Comparison of ENCODE assay signal across 28 mouse cellular contexts in the genomic region with DNA sequence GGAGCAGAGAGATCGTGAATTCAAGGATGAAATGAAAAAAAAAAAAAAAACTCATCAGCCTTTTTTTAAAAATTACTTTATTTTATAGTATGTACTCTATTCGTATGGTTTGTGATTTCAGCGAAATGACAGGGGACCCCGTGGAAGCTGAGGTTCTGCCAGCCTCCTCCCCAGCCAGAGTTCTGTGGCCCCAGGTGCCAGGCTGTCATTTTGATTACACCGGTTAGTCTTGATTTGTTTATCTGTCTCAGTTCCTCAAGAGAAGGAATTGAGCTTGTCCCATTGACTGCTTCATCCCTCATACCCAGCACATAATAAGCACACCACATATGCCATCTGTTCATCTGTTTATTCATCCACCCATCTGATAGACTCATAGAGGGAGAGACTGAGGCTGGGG. TPM values are rescaled to one million over a fixed set of nuclear protein-coding genes. Genes with fewer than 3 reads are reported as not detected.
A peak's percentile ranks its signal among the peaks of the same experiment; 100 is the strongest.
DNase-seq lines count a peak whose midpoint lies in the region; ATAC-seq and TF ChIP-seq lines count a peak whose summit lies in the region.
"Had no signal": no experiment of that assay in that cellular context is flagged by ENCODE, and none has a peak within 500 bp of the region (broad histone marks: within the 10 kb centered on the region; RNA-seq: fewer than 3 reads in every experiment).

No protein-coding gene starts in this region.

- H3K4me2 ChIP-seq in hindbrain, postnatal 0 days (ENCODE audit: low read depth, low read length), result no peak overlapping the region
- H3K4me2 ChIP-seq in hindbrain, embryonic 14.5 days (replicated peaks), result no peak overlapping the region
- no peak overlapping the region for H3K4me2 ChIP-seq in midbrain, postnatal 0 days (ENCODE audit: low read depth, low read length, poor library complexity, severe bottlenecking)
- H3K4me2 ChIP-seq in midbrain, embryonic 15.5 days, result no peak overlapping the region
- H3K4me2 ChIP-seq: forebrain, embryonic 13.5 days; heart, embryonic 11.5 days; hindbrain, embryonic 13.5 days had no signal

- H3K27me3 ChIP-seq in hindbrain, postnatal 0 days (ENCODE audit: insufficient read depth, low read length), result no peaks in the 10 kb centered on the region
- H3K27me3 ChIP-seq in hindbrain, embryonic 14.5 days (ENCODE audit: control insufficient read depth, insufficient read depth, low read length), result no peaks in the 10 kb centered on the region
- H3K27me3 ChIP-seq in midbrain, postnatal 0 days (ENCODE audit: insufficient read depth, low read length), result no peaks in the 10 kb centered on the region
- H3K27me3 ChIP-seq in midbrain, embryonic 15.5 days (replicated peaks), result no peaks in the 10 kb centered on the region
- H3K27me3 ChIP-seq: forebrain, embryonic 13.5 days; hindbrain, embryonic 13.5 days had no signal

- no peak for TF ChIP-seq CTCF in hindbrain, postnatal 0 days (IDR thresholded peaks at IDR 0.05; ENCODE audit: low read depth)
- TF ChIP-seq CTCF in midbrain, postnatal 0 days (IDR thresholded peaks at IDR 0.05), result no peak

- ATAC-seq in hindbrain, postnatal 0 days, result no peak
- no peak for ATAC-seq in hindbrain, embryonic 14.5 days (ENCODE audit: low FRiP score)
- ATAC-seq in midbrain, postnatal 0 days (ENCODE audit: low FRiP score), result no peak
- no peak for ATAC-seq in midbrain, embryonic 15.5 days (replicated peaks)
- ATAC-seq: CD4-positive, CD25-positive, alpha-beta regulatory T cell, adult 4 months; forebrain, embryonic 13.5 days; forebrain, embryonic 16.5 days had no signal

- no peaks in the 10 kb centered on the region for H3K9me3 ChIP-seq in hindbrain, postnatal 0 days (ENCODE audit: low read length)
- no peaks in the 10 kb centered on the region for H3K9me3 ChIP-seq in hindbrain, embryonic 14.5 days (ENCODE audit: control insufficient read depth, low read length)
- no peaks in the 10 kb centered on the region for H3K9me3 ChIP-seq in midbrain, postnatal 0 days (ENCODE audit: low read length)
- no peaks in the 10 kb centered on the region for H3K9me3 ChIP-seq in midbrain, embryonic 15.5 days
- H3K9me3 ChIP-seq: forebrain, embryonic 10.5 days; forebrain, embryonic 13.5 days; hindbrain, embryonic 10.5 days; hindbrain, embryonic 13.5 days had no signal

- H3K9ac ChIP-seq in hindbrain, postnatal 0 days (replicated peaks; ENCODE audit: low read length), result no peak overlapping the region
- no peak overlapping the region for H3K9ac ChIP-seq in hindbrain, embryonic 14.5 days
- no peak overlapping the region for H3K9ac ChIP-seq in midbrain, postnatal 0 days (replicated peaks; ENCODE audit: low read length, poor library complexity, severe bottlenecking)
- no peak overlapping the region for H3K9ac ChIP-seq in midbrain, embryonic 15.5 days
- H3K9ac ChIP-seq: forebrain, embryonic 13.5 days; hindbrain, embryonic 13.5 days had no signal

- no peak overlapping the region for H3K4me3 ChIP-seq in hindbrain, postnatal 0 days (ENCODE audit: low read length)
- no peak overlapping the region for H3K4me3 ChIP-seq in hindbrain, embryonic 14.5 days (replicated peaks; ENCODE audit: low read length)
- H3K4me3 ChIP-seq in midbrain, postnatal 0 days (ENCODE audit: low read depth, low read length), result no peak overlapping the region
- no peak overlapping the region for H3K4me3 ChIP-seq in midbrain, embryonic 15.5 days
- H3K4me3 ChIP-seq: forebrain, embryonic 10.5 days; forebrain, embryonic 13.5 days; gastrocnemius, adult 2 months; hindbrain, embryonic 10.5 days; hindbrain, embryonic 13.5 days had no signal

- peak; percentile 57 for DNase-seq in hindbrain, postnatal 0 days (ENCODE audit: low spot score)
- DNase-seq in hindbrain, embryonic 14.5 days (ENCODE audit: low spot score), result no peak
- DNase-seq in midbrain, postnatal 0 days (ENCODE audit: low spot score), result peak; percentile 50
- peak; percentile 64 for DNase-seq in retina, postnatal 1 day
- no peak for DNase-seq in kidney, postnatal 14 days
- DNase-seq: adrenal gland, adult 2 months; adrenal gland, postnatal 14 days; cerebellum, adult 18-20 months; cerebellum, adult 9-11 months; gastrocnemius, adult 2 months; gastrocnemius, postnatal 14 days; heart, adult 11 months; heart, postnatal 36 days had no signal

- no peaks in the 10 kb centered on the region for H3K36me3 ChIP-seq in hindbrain, postnatal 0 days (ENCODE audit: insufficient read depth, low read length)
- no peaks in the 10 kb centered on the region for H3K36me3 ChIP-seq in hindbrain, embryonic 14.5 days (replicated peaks; ENCODE audit: control insufficient read depth, insufficient read depth)
- no peaks in the 10 kb centered on the region for H3K36me3 ChIP-seq in midbrain, postnatal 0 days (ENCODE audit: insufficient read depth, low read length)
- H3K36me3 ChIP-seq in midbrain, embryonic 15.5 days (replicated peaks), result no peaks in the 10 kb centered on the region
- H3K36me3 ChIP-seq: forebrain, embryonic 10.5 days; hindbrain, embryonic 10.5 days; hindbrain, embryonic 13.5 days had no signal

- H3K4me1 ChIP-seq in hindbrain, postnatal 0 days (ENCODE audit: insufficient read depth, low read length), result peaks cover 12% of the 10 kb centered on the region
- peaks cover 12% of the 10 kb centered on the region; the same call in 1 of the 2 replicates for H3K4me1 ChIP-seq in hindbrain, embryonic 14.5 days (replicated peaks; ENCODE audit: control insufficient read depth, insufficient read depth, low read length)
- peaks cover 6% of the 10 kb centered on the region; the same call in 1 of the 2 replicates for H3K4me1 ChIP-seq in midbrain, postnatal 0 days (ENCODE audit: insufficient read depth, low read length)
- peaks cover 13% of the 10 kb centered on the region for H3K4me1 ChIP-seq in midbrain, embryonic 15.5 days

- no peak overlapping the region for H3K27ac ChIP-seq in hindbrain, postnatal 0 days
- H3K27ac ChIP-seq in hindbrain, embryonic 14.5 days, result no peak overlapping the region
- H3K27ac ChIP-seq in midbrain, postnatal 0 days (ENCODE audit: low read depth, low read length), result no peak overlapping the region
- H3K27ac ChIP-seq in midbrain, embryonic 15.5 days, result no peak overlapping the region
- H3K27ac ChIP-seq: forebrain, embryonic 10.5 days; forebrain, embryonic 13.5 days; gastrocnemius, adult 2 months; hindbrain, embryonic 10.5 days; hindbrain, embryonic 13.5 days had no signal

- 60% methylated on average over 5 of the region's 5 CpGs for WGBS in hindbrain, postnatal 0 days
- 64% methylated on average over 5 of the region's 5 CpGs for WGBS in hindbrain, embryonic 14.5 days
- 57% methylated on average over 5 of the region's 5 CpGs for WGBS in midbrain, postnatal 0 days
- WGBS in midbrain, embryonic 15.5 days, result 54% methylated on average over 5 of the region's 5 CpGs

RNA-seq across cellular contexts. Expression of gene Gosr2, which starts 21.7 kb away (rescaled TPM):
- total RNA-seq in hindbrain, postnatal 0 days (2014; rRNA removed), result 101 and 102 TPM in 2 replicates
- polyA plus RNA-seq in hindbrain, postnatal 0 days (2015; fragmentation: Nextera tagmentation; extraction: Ambion mirVana), result 93.3 and 99.4 TPM in 2 replicates
- polyA plus RNA-seq in hindbrain, embryonic 14.5 days (2014; fragmentation: Nextera tagmentation; extraction: Ambion mirVana), result 93.0 and 97.6 TPM in 2 replicates
- total RNA-seq in midbrain, postnatal 0 days (2014; rRNA removed), result 78.4 and 104 TPM in 2 replicates
- 88.2 and 93.6 TPM in 2 replicates for polyA plus RNA-seq in midbrain, postnatal 0 days (2015; fragmentation: Nextera tagmentation; extraction: Ambion mirVana)
- 90.3 and 92.5 TPM in 2 replicates for polyA plus RNA-seq in midbrain, embryonic 15.5 days (2015; fragmentation: Nextera tagmentation; extraction: Ambion mirVana)

RNA-seq across cellular contexts. Expression of gene Wnt9b, which starts 30.2 kb away (rescaled TPM):
- 2.6 and 2.7 TPM in 2 replicates for total RNA-seq in hindbrain, postnatal 0 days (2014; rRNA removed)
- 0.86 and 1.0 TPM in 2 replicates for polyA plus RNA-seq in hindbrain, postnatal 0 days (2015; fragmentation: Nextera tagmentation; extraction: Ambion mirVana)
- 0.16 and 0.19 TPM in 2 replicates for polyA plus RNA-seq in hindbrain, embryonic 14.5 days (2014; fragmentation: Nextera tagmentation; extraction: Ambion mirVana)
- total RNA-seq in midbrain, postnatal 0 days (2014; rRNA removed), result 2.6 and 3.2 TPM in 2 replicates
- 1.2 and 1.3 TPM in 2 replicates for polyA plus RNA-seq in midbrain, postnatal 0 days (2015; fragmentation: Nextera tagmentation; extraction: Ambion mirVana)
- 0.95 and 1.3 TPM in 2 replicates for polyA plus RNA-seq in midbrain, embryonic 15.5 days (2015; fragmentation: Nextera tagmentation; extraction: Ambion mirVana)
- total RNA-seq: gastrocnemius, postnatal 4 days; MEL had no signal
- polyA plus RNA-seq: C2C12; CD4-positive, CD25-positive, alpha-beta regulatory T cell, adult 4 months; intestine, embryonic 14.5 days had no signal

RNA-seq across cellular contexts. Expression of gene Wnt3, which starts 54.5 kb away (rescaled TPM):
- 9.0 and 12.5 TPM in 2 replicates for total RNA-seq in hindbrain, postnatal 0 days (2014; rRNA removed)
- 11.1 and 11.6 TPM in 2 replicates for polyA plus RNA-seq in hindbrain, postnatal 0 days (2015; fragmentation: Nextera tagmentation; extraction: Ambion mirVana)
- polyA plus RNA-seq in hindbrain, embryonic 14.5 days (2014; fragmentation: Nextera tagmentation; extraction: Ambion mirVana), result 9.0 and 9.1 TPM in 2 replicates
- 12.5 and 13.2 TPM in 2 replicates for total RNA-seq in midbrain, postnatal 0 days (2014; rRNA removed)
- 11.6 and 11.7 TPM in 2 replicates for polyA plus RNA-seq in midbrain, postnatal 0 days (2015; fragmentation: Nextera tagmentation; extraction: Ambion mirVana)
- polyA plus RNA-seq in midbrain, embryonic 15.5 days (2015; fragmentation: Nextera tagmentation; extraction: Ambion mirVana), result 13.1 and 14.8 TPM in 2 replicates
- total RNA-seq: heart, adult 8-10 months; heart, postnatal 36 days; MEL had no signal
- polyA plus RNA-seq: adrenal gland, adult 2 months; heart, embryonic 14.5 days; heart, postnatal 0 days had no signal

Comparison
In these comparisons a context has a peak if more than half of its experiments do, and no peak if none do; other contexts are left out.
1. DNase-seq: peak in hindbrain, postnatal 0 days (single experiment), midbrain, postnatal 0 days (single experiment) and retina, postnatal 1 day (single experiment); none in hindbrain, embryonic 14.5 days (single experiment) and kidney, postnatal 14 days (single experiment).